Mouse (Mus musculus): ENCODE results near the gene Cldn3. TPM values are rescaled to one million over a fixed set of nuclear protein-coding genes. Genes with fewer than 3 reads are reported as not detected.
A peak's percentile ranks its signal among the peaks of the same experiment; 100 is the strongest.

Gene Cldn3
- polyA plus RNA-seq, 1 experiment from 2014 or later = 27.8 TPM

- H3K9me3 ChIP-seq (ENCODE audit: control insufficient read depth, low read length) = no peaks in the 10 kb centered on the region
- peak overlapping the region; percentile 61 for H3K27ac ChIP-seq (replicated peaks; ENCODE audit: low read depth, low read length)
- ATAC-seq (ENCODE audit: low read depth) (no peak), DNase-seq (ENCODE audit: low spot score) (peak; percentile 25)
- no peak overlapping the region for H3K4me3 ChIP-seq (ENCODE audit: low read depth, low read length)
- peaks cover 10% of the 10 kb centered on the region for H3K4me1 ChIP-seq (ENCODE audit: control insufficient read depth, insufficient read depth, low read length)
- H3K4me2 ChIP-seq (ENCODE audit: low read depth, low read length) = no peak overlapping the region
- 59% methylated on average over 5 of the region's 5 CpGs for WGBS
- H3K27me3 ChIP-seq (replicated peaks; ENCODE audit: control insufficient read depth, insufficient read depth, low read length) = no peaks in the 10 kb centered on the region
- no peak overlapping the region for H3K9ac ChIP-seq (ENCODE audit: low read depth, low read length)
- no peaks in the 10 kb centered on the region for H3K36me3 ChIP-seq (ENCODE audit: control insufficient read depth, insufficient read depth, low read length)
These were observed 16.1 kb downstream of the Cldn3 start for GRCm38 (mm10) chr5:135002151-135002550.

DNA sequence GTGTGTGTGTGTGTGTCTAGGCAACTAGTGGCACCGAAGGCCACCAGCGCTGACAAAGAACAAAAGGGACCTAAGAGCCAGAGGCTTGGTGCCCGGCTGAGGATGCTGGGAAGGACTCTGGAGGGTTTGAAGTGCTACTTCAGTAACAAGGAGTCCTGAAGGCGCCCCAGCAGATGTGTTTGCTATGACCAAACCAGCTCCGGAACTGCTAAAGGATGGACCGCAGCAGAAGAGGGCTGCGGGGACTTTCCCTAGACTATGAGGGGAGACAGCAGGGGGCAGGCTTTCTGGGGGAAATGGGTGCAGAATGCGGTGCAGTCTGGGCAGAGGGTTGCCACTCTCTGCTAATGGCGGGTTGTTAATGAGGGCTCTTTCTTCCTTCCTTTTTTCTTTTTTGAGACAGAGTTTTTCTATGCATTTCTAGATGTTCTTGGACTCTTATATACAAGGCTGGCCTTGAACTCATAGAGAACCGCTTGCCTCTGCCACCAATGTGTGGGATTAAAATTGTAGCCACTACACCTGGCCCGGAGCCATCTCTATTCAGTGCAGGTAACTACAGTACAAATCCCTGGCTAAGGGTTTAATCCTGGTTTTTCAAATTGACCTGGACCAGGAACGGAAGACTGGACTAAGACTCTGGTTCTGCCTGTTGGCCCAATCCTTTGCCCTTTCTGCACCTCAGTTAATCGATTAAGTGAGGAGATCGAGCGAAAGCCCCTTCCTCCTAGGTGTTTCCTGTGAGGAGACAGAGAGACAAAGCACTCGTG is 22.0 kb downstream of the Cldn3 start:
- H3K4me2 ChIP-seq (ENCODE audit: low read depth, low read length) = peak overlapping the region; percentile 67
- peaks cover 19% of the 10 kb centered on the region for H3K4me1 ChIP-seq (ENCODE audit: control insufficient read depth, insufficient read depth, low read length)
- DNase-seq (ENCODE audit: low spot score) (no peak), ATAC-seq (ENCODE audit: low read depth) (no peak)
- H3K9me3 ChIP-seq (ENCODE audit: control insufficient read depth, low read length) = no peaks in the 10 kb centered on the region
- 33% methylated on average over 16 of the region's 16 CpGs for WGBS
- H3K27me3 ChIP-seq (replicated peaks; ENCODE audit: control insufficient read depth, insufficient read depth, low read length) = no peaks in the 10 kb centered on the region
- H3K9ac ChIP-seq (ENCODE audit: low read depth, low read length) = peak overlapping the region; percentile 68
- peak overlapping the region; percentile 67 for H3K4me3 ChIP-seq (ENCODE audit: low read depth, low read length)
- peaks cover 4% of the 10 kb centered on the region; the same call in 1 of the 2 replicates for H3K36me3 ChIP-seq (ENCODE audit: control insufficient read depth, insufficient read depth, low read length)
- peak overlapping the region; percentile 99 for H3K27ac ChIP-seq (replicated peaks; ENCODE audit: low read depth, low read length)

DNA sequence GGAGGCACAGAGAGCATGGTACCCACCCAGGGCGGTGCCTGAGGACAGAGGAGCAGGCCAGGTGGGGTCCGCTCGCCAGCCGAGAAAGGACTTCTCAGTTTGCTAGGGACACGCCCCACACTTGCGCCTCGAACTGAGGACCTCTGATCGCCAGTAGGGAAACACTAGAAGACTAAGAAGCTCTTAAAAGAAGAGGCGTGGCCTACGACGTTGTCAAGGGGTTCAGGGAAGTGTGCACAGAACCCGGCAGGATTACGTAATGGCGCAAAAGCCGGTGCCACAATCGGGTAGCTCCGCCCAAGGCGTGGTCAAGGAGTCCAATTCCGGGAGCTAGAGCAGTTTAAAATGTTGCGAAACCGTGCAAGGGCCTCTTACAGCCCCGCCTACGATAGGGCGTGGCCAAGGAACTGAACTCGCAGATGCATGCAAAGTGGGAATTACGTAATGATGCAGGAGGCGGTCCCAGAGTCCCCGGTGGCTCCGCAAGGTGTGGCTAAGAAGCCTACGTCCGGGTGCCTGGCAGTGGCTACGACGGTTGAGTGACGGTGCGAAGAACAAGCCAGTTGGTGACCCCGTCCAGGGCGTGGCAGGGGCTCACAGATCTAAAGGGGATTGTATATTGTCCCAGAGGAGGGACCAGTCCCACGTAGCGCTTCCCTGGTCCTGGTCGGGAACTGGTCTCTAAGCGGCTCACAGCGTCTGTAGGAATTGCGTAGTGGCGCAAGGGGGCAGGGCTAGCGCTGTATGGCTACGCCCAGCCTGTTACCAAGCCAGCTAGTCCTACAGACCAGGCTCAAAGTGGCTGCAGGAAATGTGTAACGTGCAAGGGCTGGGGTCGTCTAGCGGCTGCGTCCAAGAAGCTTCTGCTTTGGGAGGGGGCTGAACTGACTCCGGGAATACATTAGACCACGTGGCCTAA is 22.9 kb downstream of the Cldn3 start, which contains the start of gene Abhd11:
TSS of gene Abhd11 (plus strand) at position 482 of the 919 bp plus-strand sequence.
- H3K4me1 ChIP-seq (ENCODE audit: control insufficient read depth, insufficient read depth, low read length) = peaks cover 19% of the 10 kb centered on the region
- no peaks in the 10 kb centered on the region for H3K27me3 ChIP-seq (replicated peaks; ENCODE audit: control insufficient read depth, insufficient read depth, low read length)
- H3K9me3 ChIP-seq (ENCODE audit: control insufficient read depth, low read length) = no peaks in the 10 kb centered on the region
- H3K9ac ChIP-seq (ENCODE audit: low read depth, low read length) = peak within 1 kb of the TSS; percentile 72
- H3K4me2 ChIP-seq (ENCODE audit: low read depth, low read length) = peak within 1 kb of the TSS; percentile 67
- DNase-seq (ENCODE audit: low spot score) (peak; percentile 100), ATAC-seq (ENCODE audit: low read depth) (peak; percentile 89)
- peak within 1 kb of the TSS; percentile 67 for H3K4me3 ChIP-seq (ENCODE audit: low read depth, low read length)
- H3K36me3 ChIP-seq (ENCODE audit: control insufficient read depth, insufficient read depth, low read length) = peaks cover 4% of the 10 kb centered on the region; the same call in 1 of the 2 replicates
- under 1% methylated on average over 50 of the region's 52 CpGs for WGBS
- H3K27ac ChIP-seq (replicated peaks; ENCODE audit: low read depth, low read length) = peak within 1 kb of the TSS; percentile 99

DNA sequence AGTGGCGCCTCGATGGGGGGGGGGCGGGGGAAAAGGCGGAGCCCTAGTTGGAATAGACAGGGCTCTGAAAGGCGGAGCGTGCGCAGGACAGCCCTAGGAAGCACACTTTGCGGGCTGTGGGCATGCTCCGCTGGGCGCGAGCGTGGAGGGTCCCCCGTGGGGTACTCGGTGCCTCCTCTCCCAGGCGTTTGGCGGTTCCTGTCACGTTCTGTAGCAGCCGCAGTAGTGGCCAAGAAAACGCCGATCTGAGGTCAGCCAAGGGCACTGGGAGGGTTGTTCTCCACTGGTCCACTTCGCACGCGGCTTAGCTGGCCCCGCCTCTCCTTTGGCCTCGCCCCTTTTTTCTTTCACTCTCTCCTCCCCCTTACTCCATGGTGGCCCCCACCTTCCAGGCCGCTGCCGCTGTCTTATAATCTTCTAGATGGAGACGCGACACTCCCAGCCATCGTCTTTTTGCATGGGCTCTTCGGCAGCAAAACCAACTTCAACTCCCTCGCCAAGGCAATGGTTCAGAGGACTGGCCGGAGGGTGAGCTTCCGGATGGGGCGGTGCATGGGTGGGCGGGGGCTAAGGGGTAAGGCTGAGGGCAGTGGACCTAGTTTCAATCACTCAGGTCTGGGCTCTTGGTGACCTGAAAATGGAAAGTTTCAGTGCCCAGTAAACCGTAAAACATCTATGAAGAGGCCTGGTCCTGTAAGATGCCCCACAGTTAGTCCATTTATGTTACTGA is 23.7 kb downstream of the Cldn3 start:
- ATAC-seq (ENCODE audit: low read depth) (peak; percentile 82), DNase-seq (ENCODE audit: low spot score) (peak; percentile 90)
- Histone ChIP-seq H3K4me3 (ENCODE audit: low read depth, low read length) (peak overlapping the region; percentile 67), H3K4me2 (ENCODE audit: low read depth, low read length) (peak overlapping the region; percentile 67), H3K9ac (ENCODE audit: low read depth, low read length) (peak overlapping the region; percentile 72), H3K27me3 (replicated peaks; ENCODE audit: control insufficient read depth, insufficient read depth, low read length) (no peaks in the 10 kb centered on the region), H3K27ac (replicated peaks; ENCODE audit: low read depth, low read length) (peak overlapping the region; percentile 99), H3K9me3 (ENCODE audit: control insufficient read depth, low read length) (no peaks in the 10 kb centered on the region), H3K36me3 (ENCODE audit: control insufficient read depth, insufficient read depth, low read length) (peaks cover 4% of the 10 kb centered on the region; the same call in 1 of the 2 replicates), H3K4me1 (ENCODE audit: control insufficient read depth, insufficient read depth, low read length) (peaks cover 19% of the 10 kb centered on the region)
- under 1% methylated on average over 28 of the region's 37 CpGs for whole genome bisulfite sequencing

DNA sequence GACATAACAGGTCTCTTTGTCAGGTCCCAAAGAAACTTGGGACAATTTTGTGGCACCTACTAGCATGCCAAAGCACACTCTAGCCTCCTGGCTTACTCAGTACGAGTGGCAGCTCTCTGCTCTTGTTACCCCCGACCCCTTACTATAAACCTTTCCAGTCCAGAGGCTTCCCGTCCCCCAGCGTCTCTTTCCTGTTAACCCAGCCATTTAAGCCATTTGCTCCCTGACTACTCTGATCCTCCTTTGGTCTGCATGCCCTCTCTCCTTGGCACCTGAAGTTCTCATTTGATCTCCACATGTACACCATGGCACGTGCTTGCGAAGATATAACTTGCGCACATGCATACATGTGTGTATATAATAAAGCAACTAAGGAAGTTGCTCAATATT is 24.3 kb downstream of the Cldn3 start:
- ATAC-seq (ENCODE audit: low read depth) = no peak
- peaks cover 19% of the 10 kb centered on the region for H3K4me1 ChIP-seq (ENCODE audit: control insufficient read depth, insufficient read depth, low read length)
- peak overlapping the region; percentile 67 for H3K4me3 ChIP-seq (ENCODE audit: low read depth, low read length)
- DNase-seq (ENCODE audit: low spot score) = no peak
- H3K27ac ChIP-seq (replicated peaks; ENCODE audit: low read depth, low read length) = peak overlapping the region; percentile 99
- H3K9me3 ChIP-seq (ENCODE audit: control insufficient read depth, low read length) = no peaks in the 10 kb centered on the region
- peak overlapping the region; percentile 72 for H3K9ac ChIP-seq (ENCODE audit: low read depth, low read length)
- 54% methylated on average over 7 of the region's 7 CpGs for WGBS
- peak overlapping the region; percentile 67 for H3K4me2 ChIP-seq (ENCODE audit: low read depth, low read length)
- no peaks in the 10 kb centered on the region for H3K27me3 ChIP-seq (replicated peaks; ENCODE audit: control insufficient read depth, insufficient read depth, low read length)
- H3K36me3 ChIP-seq (ENCODE audit: control insufficient read depth, insufficient read depth, low read length) = peaks cover 4% of the 10 kb centered on the region; the same call in 1 of the 2 replicates

- DNase-seq (ENCODE audit: low spot score) = no peak
- Histone ChIP-seq H3K4me1 (ENCODE audit: control insufficient read depth, insufficient read depth, low read length) (peaks cover 19% of the 10 kb centered on the region), H3K27ac (replicated peaks; ENCODE audit: low read depth, low read length) (no peak overlapping the region), H3K4me3 (ENCODE audit: low read depth, low read length) (no peak overlapping the region; the same call in 1 of the 2 replicates), H3K9ac (ENCODE audit: low read depth, low read length) (no peak overlapping the region), H3K27me3 (replicated peaks; ENCODE audit: control insufficient read depth, insufficient read depth, low read length) (no peaks in the 10 kb centered on the region), H3K4me2 (ENCODE audit: low read depth, low read length) (peak overlapping the region; percentile 67), H3K36me3 (ENCODE audit: control insufficient read depth, insufficient read depth, low read length) (peaks cover 4% of the 10 kb centered on the region; the same call in 1 of the 2 replicates), H3K9me3 (ENCODE audit: control insufficient read depth, low read length) (no peaks in the 10 kb centered on the region)
- 88% methylated on average over 25 of the region's 25 CpGs for WGBS
- ATAC-seq (ENCODE audit: low read depth) = no peak
These were observed 25.1 kb downstream of the Cldn3 start for GRCm38 (mm10) chr5:135010841-135011743.

GRCm38 (mm10) chr5:135011809-135012613 is 26.0 kb downstream of the Cldn3 start:
- WGBS = 25% methylated on average over 21 of the region's 26 CpGs
- H3K27me3 ChIP-seq (replicated peaks; ENCODE audit: control insufficient read depth, insufficient read depth, low read length) = no peaks in the 10 kb centered on the region
- H3K27ac ChIP-seq (replicated peaks; ENCODE audit: low read depth, low read length) = no peak overlapping the region
- DNase-seq (ENCODE audit: low spot score) (peak; percentile 53), ATAC-seq (ENCODE audit: low read depth) (no peak)
- H3K4me1 ChIP-seq (ENCODE audit: control insufficient read depth, insufficient read depth, low read length) = peaks cover 19% of the 10 kb centered on the region
- H3K4me3 ChIP-seq (ENCODE audit: low read depth, low read length) = no peak overlapping the region; the same call in 1 of the 2 replicates
- H3K9ac ChIP-seq (ENCODE audit: low read depth, low read length) = 0 out of 2 replicates have a peak overlapping the region, but pooled peaks have one; percentile 26
- H3K4me2 ChIP-seq (ENCODE audit: low read depth, low read length) = peak overlapping the region; percentile 37
- no peaks in the 10 kb centered on the region for H3K9me3 ChIP-seq (ENCODE audit: control insufficient read depth, low read length)
- peaks cover 4% of the 10 kb centered on the region; the same call in 1 of the 2 replicates for H3K36me3 ChIP-seq (ENCODE audit: control insufficient read depth, insufficient read depth, low read length)

Data from embryonic facial prominence, embryonic 14.5 days (tissue).